Mouse (Mus musculus): ENCODE data around the gene Med29.

Med29 gene

GRCm38 (mm10) chr7:28392429-28393271, at the start of gene Med29, which contains the start of gene Paf1:
Gene Med29, minus strand, starts transcription at chr7:28392708.
Gene Paf1, plus strand, starts transcription at chr7:28392951.
- in situ Hi-C loops (cut with MboI; ENCODE audit: low pct_unique_long_range_greater_than_20kb in 1 of 2, low sequenced_read_pairs in 2 of 2, unreplicated experiment in 1 of 2): no loop called here

GRCm38 (mm10) chr7:28441776-28442485, 49.4 kb upstream of the Med29 start:
- in situ Hi-C loops (cut with MboI; ENCODE audit: low pct_unique_long_range_greater_than_20kb in 1 of 2, low sequenced_read_pairs in 2 of 2, unreplicated experiment in 1 of 2): loop anchor here in 1 of 2 experiments (5.0 to 25.0 kb wide), 2 partner anchors 50 to 170 kb away; no protein-coding TSS in a partner anchor

GRCm38 (mm10) chr7:28440739-28441138, 48.2 kb upstream of the Med29 start:
- in situ Hi-C loops (cut with MboI; ENCODE audit: low pct_unique_long_range_greater_than_20kb in 1 of 2, low sequenced_read_pairs in 2 of 2, unreplicated experiment in 1 of 2): loop anchor here in 1 of 2 experiments (5.0 to 25.0 kb wide), 2 partner anchors 52 to 172 kb away; no protein-coding TSS in a partner anchor

- in situ Hi-C loops (cut with MboI; ENCODE audit: low pct_unique_long_range_greater_than_20kb in 1 of 2, low sequenced_read_pairs in 2 of 2, unreplicated experiment in 1 of 2): loop anchor here in 1 of 2 experiments (25.0 kb wide), 1 partner anchor 174 kb away; no protein-coding TSS in a partner anchor
Measured at GRCm38 (mm10) chr7:28438771-28439170, 46.3 kb upstream of the Med29 start.

GRCm38 (mm10) chr7:28437964-28438363, 45.5 kb upstream of the Med29 start:
- in situ Hi-C loops (cut with MboI; ENCODE audit: low pct_unique_long_range_greater_than_20kb in 1 of 2, low sequenced_read_pairs in 2 of 2, unreplicated experiment in 1 of 2): loop anchor here in 1 of 2 experiments (25.0 kb wide), 1 partner anchor 174 kb away; no protein-coding TSS in a partner anchor

- in situ Hi-C loops (cut with MboI; ENCODE audit: low pct_unique_long_range_greater_than_20kb in 1 of 2, low sequenced_read_pairs in 2 of 2, unreplicated experiment in 1 of 2): loop anchor here in 1 of 2 experiments (25.0 kb wide), 1 partner anchor 175 kb away; no protein-coding TSS in a partner anchor
Measured at GRCm38 (mm10) chr7:28436932-28437570, 44.5 kb upstream of the Med29 start, which contains the start of gene Gmfg. Gene Gmfg, plus strand, starts transcription at chr7:28437447.

GRCm38 (mm10) chr7:28436271-28436904, 43.9 kb upstream of the Med29 start:
- in situ Hi-C loops (cut with MboI; ENCODE audit: low pct_unique_long_range_greater_than_20kb in 1 of 2, low sequenced_read_pairs in 2 of 2, unreplicated experiment in 1 of 2): loop anchor here in 1 of 2 experiments (25.0 kb wide), 1 partner anchor 176 kb away; no protein-coding TSS in a partner anchor

GRCm38 (mm10) chr7:28435660-28436259, 43.3 kb upstream of the Med29 start:
- in situ Hi-C loops (cut with MboI; ENCODE audit: low pct_unique_long_range_greater_than_20kb in 1 of 2, low sequenced_read_pairs in 2 of 2, unreplicated experiment in 1 of 2): loop anchor here in 1 of 2 experiments (25.0 kb wide), 1 partner anchor 177 kb away; no protein-coding TSS in a partner anchor

- in situ Hi-C loops (cut with MboI; ENCODE audit: low pct_unique_long_range_greater_than_20kb in 1 of 2, low sequenced_read_pairs in 2 of 2, unreplicated experiment in 1 of 2): loop anchor here in 1 of 2 experiments (25.0 kb wide), 1 partner anchor 180 kb away; no protein-coding TSS in a partner anchor
Measured at GRCm38 (mm10) chr7:28432252-28432651, 39.7 kb upstream of the Med29 start.

- in situ Hi-C loops (cut with MboI; ENCODE audit: low pct_unique_long_range_greater_than_20kb in 1 of 2, low sequenced_read_pairs in 2 of 2, unreplicated experiment in 1 of 2): loop anchor here in 1 of 2 experiments (25.0 kb wide), 1 partner anchor 182 kb away; no protein-coding TSS in a partner anchor
Measured at GRCm38 (mm10) chr7:28430512-28430911, 38.0 kb upstream of the Med29 start.

- in situ Hi-C loops (cut with MboI; ENCODE audit: low pct_unique_long_range_greater_than_20kb in 1 of 2, low sequenced_read_pairs in 2 of 2, unreplicated experiment in 1 of 2): loop anchor here in 1 of 2 experiments (25.0 kb wide), 1 partner anchor 185 kb away; no protein-coding TSS in a partner anchor
Measured at GRCm38 (mm10) chr7:28427738-28428137, 35.2 kb upstream of the Med29 start.

- in situ Hi-C loops (cut with MboI; ENCODE audit: low pct_unique_long_range_greater_than_20kb in 1 of 2, low sequenced_read_pairs in 2 of 2, unreplicated experiment in 1 of 2): no loop called here
Measured at GRCm38 (mm10) chr7:28423018-28423417, 30.5 kb upstream of the Med29 start.

- in situ Hi-C loops (cut with MboI; ENCODE audit: low pct_unique_long_range_greater_than_20kb in 1 of 2, low sequenced_read_pairs in 2 of 2, unreplicated experiment in 1 of 2): no loop called here
Measured at GRCm38 (mm10) chr7:28419416-28419815, 26.9 kb upstream of the Med29 start.

- in situ Hi-C loops (cut with MboI; ENCODE audit: low pct_unique_long_range_greater_than_20kb in 1 of 2, low sequenced_read_pairs in 2 of 2, unreplicated experiment in 1 of 2): no loop called here
Measured at GRCm38 (mm10) chr7:28418096-28418670, 25.7 kb upstream of the Med29 start.

- in situ Hi-C loops (cut with MboI; ENCODE audit: low pct_unique_long_range_greater_than_20kb in 1 of 2, low sequenced_read_pairs in 2 of 2, unreplicated experiment in 1 of 2): no loop called here
Measured at GRCm38 (mm10) chr7:28417368-28417767, 24.9 kb upstream of the Med29 start.

GRCm38 (mm10) chr7:28412826-28413225, 20.3 kb upstream of the Med29 start:
- in situ Hi-C loops (cut with MboI; ENCODE audit: low pct_unique_long_range_greater_than_20kb in 1 of 2, low sequenced_read_pairs in 2 of 2, unreplicated experiment in 1 of 2): no loop called here

GRCm38 (mm10) chr7:28410841-28411475, 18.4 kb upstream of the Med29 start:
- in situ Hi-C loops (cut with MboI; ENCODE audit: low pct_unique_long_range_greater_than_20kb in 1 of 2, low sequenced_read_pairs in 2 of 2, unreplicated experiment in 1 of 2): no loop called here
